Mouse (Mus musculus) C2C12 (cell line): ENCODE results near the gene Faim.
A peak's percentile ranks its signal among the peaks of the same experiment; 100 is the strongest.

ENCODE experiments used
- CEBPB ChIP-seq: IDR thresholded peaks from one replicate; pipeline ENCODE4 v1.6.1; 2011; ENCODE audit warnings: low read depth, mild to moderate bottlenecking, control low read depth, moderate library complexity
- CTCF ChIP-seq: IDR thresholded peaks from one replicate; pipeline ENCODE4 v1.5.1; 2011; ENCODE audit not compliant: control insufficient read depth, insufficient read depth, insufficient read length
- MAX ChIP-seq: IDR thresholded peaks from one replicate; pipeline ENCODE4 v1.6.1; 2011; ENCODE audit warnings: mild to moderate bottlenecking, control low read depth
- MYOD1 ChIP-seq: IDR thresholded peaks from one replicate; pipeline ENCODE4 v1.6.1; 2011; ENCODE audit warnings: low read depth; ENCODE audit not compliant: control insufficient read depth, insufficient read length
- MYOG ChIP-seq: IDR thresholded peaks from one replicate; pipeline ENCODE4 v1.6.1; 2011; ENCODE audit not compliant: control insufficient read depth, insufficient read length; ENCODE audit errors: extremely low read depth
- USF1 ChIP-seq: IDR thresholded peaks from one replicate; pipeline ENCODE4 v1.6.1; 2011; ENCODE audit warnings: low read depth, mild to moderate bottlenecking, control low read depth, moderate library complexity

GRCm38 (mm10) chr9:98976520-98976919 lies 9.7 kb upstream of the Faim start:
- TF ChIP-seq USF1 (no peak), CTCF (peak; percentile 37), MAX (no peak), MYOG (no peak), CEBPB (peak; percentile 34), MYOD1 (no peak)
